Mouse (Mus musculus) Muller cell, postnatal 12 days (primary cell): ENCODE measurements at regions not wholly inside any gene's neighbourhood (a gene's known extent, or its start where the extent isn't known, plus 50 kb on each side); places are given as distances from the start of the nearest gene placed in this dataset.

ENCODE experiments used
- DNase-seq: peaks from one replicate; pipeline ENCODE4 v3.0.0-alpha.2; 2015; ENCODE audit errors: inconsistent ontology term

GRCm38 (mm10) chr1:144317560-144317959, 68.5 kb upstream of the Rgs1 start:
- no peak for DNase-seq

GRCm38 (mm10) chr1:144316251-144316650, 67.2 kb upstream of the Rgs1 start:
- DNase-seq = no peak

GRCm38 (mm10) chr1:144314382-144314781, 65.3 kb upstream of the Rgs1 start:
- no peak for DNase-seq

GRCm38 (mm10) chr1:144313318-144313717, 64.3 kb upstream of the Rgs1 start:
- no peak for DNase-seq

- DNase-seq = peak; percentile 18
Measured at GRCm38 (mm10) chr1:144309901-144310300, 60.9 kb upstream of the Rgs1 start.

GRCm38 (mm10) chr1:144308313-144308712, 59.3 kb upstream of the Rgs1 start:
- no peak for DNase-seq

- DNase-seq = no peak
Measured at GRCm38 (mm10) chr1:144307854-144308285, 58.8 kb upstream of the Rgs1 start.

GRCm38 (mm10) chr1:144307017-144307853, 58.2 kb upstream of the Rgs1 start:
- DNase-seq = no peak

- peak; percentile 88 for DNase-seq
Measured at GRCm38 (mm10) chr1:144306284-144306683, 57.2 kb upstream of the Rgs1 start.

GRCm38 (mm10) chr1:144300670-144301069, 51.6 kb upstream of the Rgs1 start:
- no peak for DNase-seq
